Mouse (Mus musculus) MN1 (cell line): ENCODE results near the gene Fxyd7.
A peak's percentile ranks its signal among the peaks of the same experiment; 100 is the strongest.

Experiments used
- DNase-seq: peaks from one replicate; pipeline ENCODE4 v3.0.0-alpha.2; 2016; ENCODE audit warnings: low spot score

Gene Fxyd7

GRCm38 (mm10) chr7:31050921-31051320, 346 bp downstream of the Fxyd7 start:
- peak; percentile 47 for DNase-seq

- no peak for DNase-seq
These were observed 780 bp downstream of the Fxyd7 start for GRCm38 (mm10) chr7:31050487-31050886.

GRCm38 (mm10) chr7:31049846-31050281, 1.4 kb downstream of the Fxyd7 start:
- no peak for DNase-seq

- DNase-seq, result peak; percentile 70
These were observed 2.0 kb downstream of the Fxyd7 start for GRCm38 (mm10) chr7:31049135-31049845.

GRCm38 (mm10) chr7:31042431-31042910, 8.8 kb downstream of the Fxyd7 start, which contains the start of gene Fxyd5:
Gene Fxyd5, minus strand, starts transcription at chr7:31042481.
- no peak for DNase-seq

- peak; percentile 48 for DNase-seq
These were observed 9.5 kb downstream of the Fxyd7 start for GRCm38 (mm10) chr7:31041662-31042315.

GRCm38 (mm10) chr7:31041023-31041407, 10.3 kb downstream of the Fxyd7 start:
- DNase-seq, result no peak

- no peak for DNase-seq
These were observed 10.8 kb downstream of the Fxyd7 start for GRCm38 (mm10) chr7:31040281-31041022.

- DNase-seq, result no peak
These were observed 12.3 kb downstream of the Fxyd7 start for GRCm38 (mm10) chr7:31039011-31039410.

GRCm38 (mm10) chr7:31037675-31038074, 13.6 kb downstream of the Fxyd7 start:
- DNase-seq, result no peak

GRCm38 (mm10) chr7:31036917-31037316, 14.3 kb downstream of the Fxyd7 start:
- no peak for DNase-seq

- no peak for DNase-seq
These were observed 16.0 kb downstream of the Fxyd7 start for GRCm38 (mm10) chr7:31035291-31035690.

GRCm38 (mm10) chr7:31034789-31035188, 16.5 kb downstream of the Fxyd7 start:
- DNase-seq, result no peak

- no peak for DNase-seq
These were observed 17.7 kb downstream of the Fxyd7 start for GRCm38 (mm10) chr7:31033409-31034165.

- no peak for DNase-seq
These were observed 19.5 kb downstream of the Fxyd7 start for GRCm38 (mm10) chr7:31031731-31032130.

GRCm38 (mm10) chr7:31030717-31031116, 20.6 kb downstream of the Fxyd7 start:
- DNase-seq, result no peak

GRCm38 (mm10) chr7:31028609-31029008, 22.7 kb downstream of the Fxyd7 start:
- DNase-seq, result no peak

GRCm38 (mm10) chr7:31017104-31017901, 34.0 kb downstream of the Fxyd7 start:
- peak; percentile 37 for DNase-seq

GRCm38 (mm10) chr7:31012971-31013370, 38.3 kb downstream of the Fxyd7 start:
- no peak for DNase-seq

- DNase-seq, result peak; percentile 6
These were observed 42.4 kb downstream of the Fxyd7 start for GRCm38 (mm10) chr7:31008889-31009288.

GRCm38 (mm10) chr7:31008175-31008574, 43.1 kb downstream of the Fxyd7 start:
- DNase-seq, result no peak
